Mouse (Mus musculus): ENCODE data around the gene Mrpl55. TPM values are rescaled to one million over a fixed set of nuclear protein-coding genes. Genes with fewer than 3 reads are reported as not detected.

Gene Mrpl55
- 10.2 TPM for polyA plus RNA-seq (2014; fragmentation: Illumina TruSeq; extraction: RNeasy Lipid Tissue Mini Kit (QIAGEN cat#74804); ENCODE audit: low read depth, low replicate concordance)

GRCm38 (mm10) chr11:59202081-59202995 is at the start of gene Mrpl55:
TSS of gene Mrpl55 (plus strand) at chr11:59202486.

GRCm38 (mm10) chr11:59163255-59164236 is 38.7 kb upstream of the Mrpl55 start, which contains the start of gene Iba57:
TSS of gene Iba57 (minus strand) at chr11:59163739.

GRCm38 (mm10) chr11:59182864-59183331 is 19.4 kb upstream of the Mrpl55 start, which contains the start of gene Gjc2:
TSS of gene Gjc2 (minus strand) at chr11:59183213.

GRCm38 (mm10) chr11:59192059-59192386 is 10.3 kb upstream of the Mrpl55 start, which contains the start of gene Guk1:
TSS of gene Guk1 (minus strand) at chr11:59192212.

GRCm38 (mm10) chr11:59208153-59208831 is 6.0 kb downstream of the Mrpl55 start, which contains the start of gene 2310033P09Rik:
TSS of gene 2310033P09Rik (plus strand) at chr11:59208321.

GRCm38 (mm10) chr11:59228122-59228953 is 26.1 kb downstream of the Mrpl55 start, which contains the start of gene Arf1:
TSS of gene Arf1 (minus strand) at chr11:59228270.

Other genes with a start within 250 kb of the Mrpl55 start
- 2.3 TPM for gene Hist3h2a, start 247.8 kb upstream of the Mrpl55 start, polyA plus RNA-seq (2014; fragmentation: Illumina TruSeq; extraction: RNeasy Lipid Tissue Mini Kit (QIAGEN cat#74804); ENCODE audit: low read depth, low replicate concordance)
- gene Trim17, start 247.8 kb upstream of the Mrpl55 start, polyA plus RNA-seq (2014; fragmentation: Illumina TruSeq; extraction: RNeasy Lipid Tissue Mini Kit (QIAGEN cat#74804); ENCODE audit: low read depth, low replicate concordance): not detected
- gene Trim11, start 224.4 kb upstream of the Mrpl55 start, polyA plus RNA-seq (2014; fragmentation: Illumina TruSeq; extraction: RNeasy Lipid Tissue Mini Kit (QIAGEN cat#74804); ENCODE audit: low read depth, low replicate concordance): 2.0 TPM
- gene Obscn, start 66.1 kb upstream of the Mrpl55 start, polyA plus RNA-seq (2014; fragmentation: Illumina TruSeq; extraction: RNeasy Lipid Tissue Mini Kit (QIAGEN cat#74804); ENCODE audit: low read depth, low replicate concordance): not detected
- gene Iba57, start 38.7 kb upstream of the Mrpl55 start, polyA plus RNA-seq (2014; fragmentation: Illumina TruSeq; extraction: RNeasy Lipid Tissue Mini Kit (QIAGEN cat#74804); ENCODE audit: low read depth, low replicate concordance): 1.1 TPM
- not detected for gene Gjc2, start 19.3 kb upstream of the Mrpl55 start, polyA plus RNA-seq (2014; fragmentation: Illumina TruSeq; extraction: RNeasy Lipid Tissue Mini Kit (QIAGEN cat#74804); ENCODE audit: low read depth, low replicate concordance)
- 6.4 TPM for gene Guk1, start 10.3 kb upstream of the Mrpl55 start, polyA plus RNA-seq (2014; fragmentation: Illumina TruSeq; extraction: RNeasy Lipid Tissue Mini Kit (QIAGEN cat#74804); ENCODE audit: low read depth, low replicate concordance)
- gene 2310033P09Rik, start 5.8 kb downstream of the Mrpl55 start, polyA plus RNA-seq (2014; fragmentation: Illumina TruSeq; extraction: RNeasy Lipid Tissue Mini Kit (QIAGEN cat#74804); ENCODE audit: low read depth, low replicate concordance): 1.6 TPM
- gene Arf1, start 25.8 kb downstream of the Mrpl55 start, polyA plus RNA-seq (2014; fragmentation: Illumina TruSeq; extraction: RNeasy Lipid Tissue Mini Kit (QIAGEN cat#74804); ENCODE audit: low read depth, low replicate concordance): 149 TPM
- gene Wnt3a, start 88.3 kb downstream of the Mrpl55 start, polyA plus RNA-seq (2014; fragmentation: Illumina TruSeq; extraction: RNeasy Lipid Tissue Mini Kit (QIAGEN cat#74804); ENCODE audit: low read depth, low replicate concordance): not detected
- gene Wnt9a, start 104.4 kb downstream of the Mrpl55 start, polyA plus RNA-seq (2014; fragmentation: Illumina TruSeq; extraction: RNeasy Lipid Tissue Mini Kit (QIAGEN cat#74804); ENCODE audit: low read depth, low replicate concordance): 0.29 TPM
- not detected for gene Prss38, start 173.2 kb downstream of the Mrpl55 start, polyA plus RNA-seq (2014; fragmentation: Illumina TruSeq; extraction: RNeasy Lipid Tissue Mini Kit (QIAGEN cat#74804); ENCODE audit: low read depth, low replicate concordance)
- 4.1 TPM for gene Jmjd4, start 247.6 kb downstream of the Mrpl55 start, polyA plus RNA-seq (2014; fragmentation: Illumina TruSeq; extraction: RNeasy Lipid Tissue Mini Kit (QIAGEN cat#74804); ENCODE audit: low read depth, low replicate concordance)
- gene Snap47, start 248.7 kb downstream of the Mrpl55 start, polyA plus RNA-seq (2014; fragmentation: Illumina TruSeq; extraction: RNeasy Lipid Tissue Mini Kit (QIAGEN cat#74804); ENCODE audit: low read depth, low replicate concordance): 34.4 TPM

Data from liver, adult 10 weeks (tissue).